Mouse (Mus musculus) CH12.LX (cell line): ENCODE measurements at regions not wholly inside any gene's neighbourhood (a gene's known extent, or its start where the extent isn't known, plus 50 kb on each side); places are given as distances from the start of the nearest gene placed in this dataset.

ENCODE experiments used
- DNase-seq: peaks from one replicate; pipeline ENCODE4 v3.0.0-alpha.2; 2013; ENCODE audit errors: extremely low read depth
- H3K27ac ChIP-seq: 2 replicates; pipeline ENCODE4 v1.5.1; 2012; ENCODE audit warnings: low read depth, mild to moderate bottlenecking, control low read depth, moderate library complexity; ENCODE audit not compliant: insufficient read depth
- H3K27me3 ChIP-seq: replicated peaks from 2 replicates; pipeline ENCODE3; 2012; ENCODE audit warnings: inconsistent platforms
- H3K36me3 ChIP-seq, 2 experiments: replicated peaks in 1 of 2; 2 replicates each; pipeline versions ENCODE3 to v1.6.1; 2012; ENCODE audit warnings: inconsistent platforms in 1 of 2, low read length in 1 of 2, mild to moderate bottlenecking in 1 of 2, mixed read lengths in 1 of 2, moderate library complexity in 1 of 2; ENCODE audit not compliant: control insufficient read depth in 1 of 2, insufficient read depth in 1 of 2
- H3K4me1 ChIP-seq, 2 experiments: 2 replicates each; pipeline ENCODE4 v1.6.1; 2012; ENCODE audit warnings: inconsistent platforms in 1 of 2, moderate library complexity in 1 of 2; ENCODE audit not compliant: insufficient read depth in 2 of 2, control insufficient read depth in 1 of 2
- H3K4me2 ChIP-seq: 2 replicates; pipeline ENCODE4 v1.6.1; 2012; ENCODE audit warnings: low read depth, mild to moderate bottlenecking, control low read depth; ENCODE audit not compliant: poor library complexity, insufficient read depth, severe bottlenecking
- H3K4me3 ChIP-seq, 3 experiments: fragments of 150-350 bp in 1 of 3; sonication (generic) in 1 of 3; replicated peaks in 1 of 3; 2 replicates each; pipeline versions ENCODE3 to v1.5.1; 2011 to 2012; ENCODE audit warnings: low read depth in 2 of 3, low read length in 2 of 3, mild to moderate bottlenecking in 2 of 3, moderate library complexity in 2 of 3, control low read depth in 1 of 3, improper control_type of control experiment in 1 of 3, inconsistent platforms in 1 of 3, mixed read lengths in 1 of 3; ENCODE audit not compliant: poor library complexity in 1 of 3
- H3K79me2 ChIP-seq: replicated peaks from 2 replicates; pipeline ENCODE4 v1.6.1; 2012; ENCODE audit warnings: mild to moderate bottlenecking, moderate library complexity; ENCODE audit not compliant: control insufficient read depth, poor library complexity, insufficient read depth, severe bottlenecking; ENCODE audit errors: extremely low read depth
- H3K9ac ChIP-seq: 2 replicates; pipeline ENCODE4 v1.6.1; 2012; ENCODE audit warnings: low read depth, mild to moderate bottlenecking, control low read depth, moderate library complexity; ENCODE audit not compliant: insufficient read depth
- H3K9me3 ChIP-seq: replicated peaks from 2 replicates; pipeline ENCODE3; 2012; ENCODE audit warnings: low read length, inconsistent platforms, mixed read lengths
- E2F4 ChIP-seq: IDR thresholded peaks from 2 replicates; pipeline ENCODE4 v1.6.1; 2011; ENCODE audit warnings: low read depth, low read length, improper control_type of control experiment; ENCODE audit not compliant: insufficient replicate concordance
- HCFC1 ChIP-seq: IDR thresholded peaks from 2 replicates; pipeline ENCODE4 v1.6.1; 2012; ENCODE audit warnings: low read depth, mild to moderate bottlenecking, inconsistent platforms, low read length, improper control_type of control experiment
- JUND ChIP-seq: conservative IDR thresholded peaks from 2 replicates; pipeline ENCODE4 v1.6.1; 2011; ENCODE audit warnings: low read depth, low read length, improper control_type of control experiment
- KAT2A ChIP-seq: IDR thresholded peaks from 2 replicates; pipeline ENCODE4 v1.6.1; 2012; ENCODE audit warnings: low read length, improper control_type of control experiment, inconsistent platforms; ENCODE audit not compliant: insufficient replicate concordance
- MAFK ChIP-seq: IDR thresholded peaks from 2 replicates; pipeline ENCODE4 v1.6.1; 2011; ENCODE audit warnings: low read length, improper control_type of control experiment; ENCODE audit not compliant: insufficient replicate concordance
- MAX ChIP-seq: IDR thresholded peaks from 2 replicates; pipeline ENCODE4 v1.6.1; 2011; ENCODE audit warnings: low read length, improper control_type of control experiment
- MAZ ChIP-seq: IDR thresholded peaks from 2 replicates; pipeline ENCODE4 v1.6.1; 2012; ENCODE audit warnings: low read depth, mild to moderate bottlenecking, inconsistent platforms, low read length, improper control_type of control experiment, moderate library complexity
- MEF2A ChIP-seq: IDR thresholded peaks from 2 replicates; pipeline ENCODE4 v1.6.1; 2014; ENCODE audit warnings: low read depth, mild to moderate bottlenecking, inconsistent platforms, low read length, improper control_type of control experiment, borderline replicate concordance
- MXI1 ChIP-seq: IDR thresholded peaks from 2 replicates; pipeline ENCODE4 v1.6.1; 2011; ENCODE audit warnings: mild to moderate bottlenecking, low read depth, low read length, improper control_type of control experiment
- NRF1 ChIP-seq: IDR thresholded peaks from 2 replicates; pipeline ENCODE4 v1.6.1; 2014; ENCODE audit warnings: low read depth, mild to moderate bottlenecking, inconsistent platforms, low read length, improper control_type of control experiment, moderate library complexity
- PAX5 ChIP-seq: IDR thresholded peaks from 2 replicates; pipeline ENCODE4 v1.6.1; 2012; ENCODE audit warnings: low read length, inconsistent platforms, mixed read lengths
- POLR2AphosphoS2 ChIP-seq: IDR thresholded peaks from 2 replicates; pipeline ENCODE4 v1.6.1; 2011; ENCODE audit warnings: low read depth, low read length, improper control_type of control experiment
- RAD21 ChIP-seq: IDR thresholded peaks from 2 replicates; pipeline ENCODE4 v1.6.1; 2011; ENCODE audit warnings: low read depth, mild to moderate bottlenecking, low read length, improper control_type of control experiment, moderate library complexity
- RCOR1 ChIP-seq: conservative IDR thresholded peaks from 2 replicates; pipeline ENCODE4 v1.6.1; 2012; ENCODE audit warnings: low read depth, mild to moderate bottlenecking, inconsistent platforms, low read length, improper control_type of control experiment
- SIN3A ChIP-seq: IDR thresholded peaks from 2 replicates; pipeline ENCODE4 v1.6.1; 2012; ENCODE audit warnings: low read length, improper control_type of control experiment, inconsistent platforms
- SMC3 ChIP-seq: IDR thresholded peaks from 2 replicates; pipeline ENCODE4 v1.6.1; 2011; ENCODE audit warnings: low read depth, low read length, improper control_type of control experiment
- TBP ChIP-seq: conservative IDR thresholded peaks from 2 replicates; pipeline ENCODE4 v1.6.1; 2011; ENCODE audit warnings: low read depth, low read length, improper control_type of control experiment
- TCF12 ChIP-seq: IDR thresholded peaks from 2 replicates; pipeline ENCODE4 v1.6.1; 2014; ENCODE audit warnings: low read depth, mild to moderate bottlenecking, inconsistent platforms, low read length, improper control_type of control experiment
- UBTF ChIP-seq: IDR thresholded peaks from 2 replicates; pipeline ENCODE4 v1.6.1; 2012; ENCODE audit warnings: low read depth, mild to moderate bottlenecking, inconsistent platforms, low read length, improper control_type of control experiment, moderate library complexity
- USF2 ChIP-seq: conservative IDR thresholded peaks from 2 replicates; pipeline ENCODE4 v1.6.1; 2011; ENCODE audit warnings: low read depth, low read length, improper control_type of control experiment
- ZC3H11A ChIP-seq: IDR thresholded peaks from 2 replicates; pipeline ENCODE4 v1.6.1; 2012; ENCODE audit warnings: low read depth, mild to moderate bottlenecking, inconsistent platforms, low read length, improper control_type of control experiment
- ZKSCAN1 ChIP-seq: IDR thresholded peaks from 2 replicates; pipeline ENCODE4 v1.6.1; 2012; ENCODE audit warnings: low read depth, inconsistent platforms, low read length, improper control_type of control experiment, borderline replicate concordance
- ZMIZ1 ChIP-seq: IDR thresholded peaks from 2 replicates; pipeline ENCODE4 v1.6.1; 2012; ENCODE audit warnings: low read depth, mild to moderate bottlenecking, inconsistent platforms, low read length, improper control_type of control experiment
- ZNF384 ChIP-seq: IDR thresholded peaks from 2 replicates; pipeline ENCODE4 v1.6.1; 2012; ENCODE audit warnings: low read depth, low read length, improper control_type of control experiment, inconsistent platforms
- dilution Hi-C: fragments of 300-500 bp; cut with MboI; formaldehyde crosslinking; loops from 2 replicates; pipeline ENCODE4 v1.14.3; 2020; ENCODE audit warnings: low sequenced_read_pairs; ENCODE audit not compliant: extremely low pct_unique_long_range_greater_than_20kb, extremely low pct_ligation_motif_present
- in situ Hi-C: fragments of 300-500 bp; cut with MboI; formaldehyde crosslinking; loops from 3 replicates; pipeline ENCODE4 v1.14.3; 2019; ENCODE audit warnings: low sequenced_read_pairs, low pct_ligation_motif_present, low pct_unique_long_range_greater_than_20kb, mixed read lengths

GRCm38 (mm10) chr1:182071922-182072321 lies 52.1 kb upstream of the Enah start:
- H3K27me3 ChIP-seq: no peaks in the 10 kb centered on the region
- no peak overlapping the region for H3K4me3 ChIP-seq
- dilution Hi-C loops: no loop called here

GRCm38 (mm10) chr1:182073180-182073579 lies 51.4 kb upstream of the Srp9 start:
- in situ Hi-C loops: no loop called here
- dilution Hi-C loops: no loop called here

More at GRCm38 (mm10) chr1:182071922-182072321, 52.1 kb upstream of the Enah start:
- Histone ChIP-seq H3K27ac (no peak overlapping the region), H3K4me1 (peaks cover 7 to 18% of the 10 kb centered on the region in 2 experiments; a peak in 3 of 4 replicates), H3K9me3 (no peaks in the 10 kb centered on the region), H3K79me2 (no peaks in the 10 kb centered on the region), H3K36me3 (no peaks in the 10 kb centered on the region), H3K4me2 (no peak overlapping the region), H3K9ac (no peak overlapping the region)
- TF ChIP-seq JUND (no peak), USF2 (no peak), MAFK (peak; percentile 71; the same call in 1 of the 2 replicates)
- in situ Hi-C loops: no loop called here
- no peak for DNase-seq

GRCm38 (mm10) chr1:182074265-182074664 lies 50.3 kb upstream of the Srp9 start:
- no peak overlapping the region for H3K4me3 ChIP-seq

More at GRCm38 (mm10) chr1:182073180-182073579, 51.4 kb upstream of the Srp9 start:
- Histone ChIP-seq H3K4me3 (no peak overlapping the region), H3K4me1 (peaks cover 5 to 13% of the 10 kb centered on the region in 2 experiments; a peak in 3 of 4 replicates), H3K79me2 (no peaks in the 10 kb centered on the region), H3K4me2 (no peak overlapping the region), H3K9me3 (peaks cover 5% of the 10 kb centered on the region), H3K27ac (no peak overlapping the region), H3K27me3 (no peaks in the 10 kb centered on the region), H3K36me3 (no peaks in the 10 kb centered on the region), H3K9ac (no peak overlapping the region)
- TF ChIP-seq PAX5 (no peak), E2F4 (no peak), KAT2A (no peak), TBP (no peak), ZKSCAN1 (no peak), RAD21 (no peak), HCFC1 (no peak)
- no peak for DNase-seq

More at GRCm38 (mm10) chr1:182074265-182074664, 50.3 kb upstream of the Srp9 start:
- no peak for DNase-seq
- Histone ChIP-seq H3K79me2 (no peaks in the 10 kb centered on the region), H3K4me1 (peaks cover 5 to 13% of the 10 kb centered on the region in 2 experiments; a peak in 3 of 4 replicates), H3K4me2 (no peak overlapping the region)
- dilution Hi-C loops: no loop called here
- TF ChIP-seq MEF2A (no peak), SIN3A (no peak), SMC3 (no peak), HCFC1 (no peak), POLR2AphosphoS2 (no peak), ZMIZ1 (no peak), TCF12 (no peak), NRF1 (no peak), ZC3H11A (no peak), ZNF384 (no peak), JUND (no peak), MAZ (no peak), USF2 (no peak), MXI1 (no peak), RCOR1 (no peak), UBTF (no peak), KAT2A (no peak), MAFK (no peak), MAX (no peak)
- TF ChIP-seq, all 38 proteins: peak for 0
- in situ Hi-C loops: no loop called here
- peaks cover 12% of the 10 kb centered on the region for H3K9me3 ChIP-seq
- no peaks in the 10 kb centered on the region for H3K27me3 ChIP-seq
- no peak overlapping the region for H3K9ac ChIP-seq
- H3K36me3 ChIP-seq: no peaks in the 10 kb centered on the region
- no peak overlapping the region for H3K27ac ChIP-seq
